Mouse (Mus musculus) neural tube, postnatal 0 days (tissue): ENCODE results near the gene Slc24a2. TPM values are rescaled to one million over a fixed set of nuclear protein-coding genes. Genes with fewer than 3 reads are reported as not detected.

Experiments
- polyA plus RNA-seq: library from polyadenylated mRNA; unstranded; fragments of >200 nt; fragmentation: Nextera tagmentation; extraction: Ambion mirVana; gene quantifications from 2 replicates; pipeline ENCODE4 v1.2.1, GENCODE M21; 2015

Slc24a2 gene
- 6.0 and 7.5 TPM in 2 replicates for polyA plus RNA-seq

DNA sequence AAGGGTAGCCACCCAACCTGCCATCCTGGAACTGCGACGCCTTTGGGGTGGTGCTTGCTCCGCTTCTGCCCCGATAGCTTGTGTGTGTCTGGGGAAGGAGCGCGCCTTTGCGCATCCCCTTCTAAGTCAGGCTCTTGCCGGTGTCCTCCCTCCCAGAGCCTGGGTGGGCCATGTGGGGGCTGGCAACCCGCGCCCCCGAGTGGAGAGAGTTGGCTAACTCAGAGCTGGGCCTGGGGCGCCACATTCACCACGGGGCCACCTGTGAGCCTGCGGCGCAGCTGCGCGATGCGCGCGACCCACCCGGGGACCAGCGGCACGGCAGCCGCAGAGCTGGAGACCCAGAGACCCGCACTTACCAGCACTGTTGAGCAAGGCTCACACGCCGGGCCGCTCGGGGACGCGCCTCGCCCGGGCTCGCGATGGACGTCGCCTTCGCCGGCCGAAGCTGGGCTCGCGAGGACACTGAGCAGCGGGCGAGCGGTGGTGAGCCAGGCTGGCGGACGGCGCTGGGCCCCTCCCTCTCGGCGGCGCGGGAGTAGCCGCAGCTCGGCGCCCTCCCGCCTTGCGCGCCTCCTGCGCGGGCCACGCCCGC lies at the start of gene Slc24a2:
Gene Slc24a2 (minus strand): TSS at position 518 of the 592 bp plus-strand sequence.

